Mouse (Mus musculus) forebrain, embryonic 16.5 days (tissue): ENCODE data around the gene Fndc3a. TPM values are rescaled to one million over a fixed set of nuclear protein-coding genes. Genes with fewer than 3 reads are reported as not detected.

ENCODE experiments used
- ATAC-seq: fragments of 200-750 bp; cut with Nextera tagmentation; 2 replicates; pipeline ENCODE4 v1.8.0; 2017; ENCODE audit warnings: mild to moderate bottlenecking, moderate library complexity
- H3K27ac ChIP-seq: fragments of 300-500 bp; sonication (generic); 2 replicates; pipeline ENCODE4 v1.5.1; 2014; ENCODE audit warnings: low read length, control low read depth
- H3K27me3 ChIP-seq: fragments of 300-500 bp; sonication (generic); replicated peaks from 2 replicates; pipeline ENCODE4 v1.6.1; 2014; ENCODE audit warnings: low read length; ENCODE audit not compliant: control insufficient read depth, insufficient read depth
- H3K36me3 ChIP-seq: fragments of 300-500 bp; sonication (generic); 2 replicates; pipeline ENCODE4 v1.6.1; 2014; ENCODE audit not compliant: control insufficient read depth, insufficient read depth
- H3K4me1 ChIP-seq: fragments of 300-500 bp; sonication (generic); replicated peaks from 2 replicates; pipeline ENCODE4 v1.6.1; 2014; ENCODE audit warnings: low read length; ENCODE audit not compliant: control insufficient read depth, insufficient read depth
- H3K4me2 ChIP-seq: fragments of 300-500 bp; sonication (generic); 2 replicates; pipeline ENCODE4 v1.6.1; 2014; ENCODE audit warnings: mild to moderate bottlenecking, low read length, control low read depth
- H3K4me3 ChIP-seq: fragments of 300-500 bp; sonication (generic); replicated peaks from 2 replicates; pipeline ENCODE4 v1.5.1; 2014; ENCODE audit warnings: mild to moderate bottlenecking, low read length, control low read depth
- H3K9ac ChIP-seq: fragments of 300-500 bp; sonication (generic); replicated peaks from 2 replicates; pipeline ENCODE4 v1.6.1; 2014; ENCODE audit warnings: low read depth, low read length, control low read depth
- H3K9me3 ChIP-seq: fragments of 300-500 bp; sonication (generic); 2 replicates; pipeline ENCODE4 v1.6.1; 2016; ENCODE audit warnings: low read length; ENCODE audit not compliant: control insufficient read depth
- WGBS: fragments of 180-500 bp; shearing (Covaris S2); extraction: QIAGEN DNeasy Blood & Tissue Kit; methylation state at CpG from one replicate; pipeline ENCODE4 v1.1.7; 2014; 5-methylcytosine and 5-hydroxymethylcytosine counted together
- polyA plus RNA-seq: library from polyadenylated mRNA; unstranded; fragments of >200 nt; fragmentation: Nextera tagmentation; extraction: Ambion mirVana; gene quantifications from 2 replicates; pipeline ENCODE4 v1.2.1, GENCODE M21; 2015

The Fndc3a gene
- polyA plus RNA-seq, 1 experiment from 2014 or later, result 39.4 TPM

DNA sequence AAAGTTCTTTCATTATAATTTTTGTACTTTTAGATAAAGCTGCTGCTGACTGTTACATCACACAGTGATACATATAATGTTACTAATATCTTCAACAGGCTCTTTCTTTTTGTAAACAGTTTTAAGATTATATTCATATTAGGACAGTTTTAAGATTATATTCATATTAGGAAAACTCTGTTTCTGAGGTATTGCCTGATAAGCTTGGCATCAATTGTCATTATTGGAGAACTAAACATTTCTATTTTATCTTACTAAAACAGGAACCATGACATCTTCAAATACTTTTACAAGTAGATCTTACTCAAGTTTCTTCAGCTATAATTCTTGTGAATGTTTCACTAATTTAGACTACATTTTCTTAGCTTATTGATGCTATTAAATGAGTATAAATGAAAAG, 84.4 kb downstream of the Fndc3a start:
- no peak overlapping the region for H3K4me2 ChIP-seq
- no peak for ATAC-seq
- H3K9me3 ChIP-seq, result no peaks in the 10 kb centered on the region
- no peaks in the 10 kb centered on the region for H3K36me3 ChIP-seq
- no peak overlapping the region for H3K4me3 ChIP-seq
- H3K4me1 ChIP-seq, result no peaks in the 10 kb centered on the region
- H3K27ac ChIP-seq, result no peak overlapping the region
- no peaks in the 10 kb centered on the region for H3K27me3 ChIP-seq
- no peak overlapping the region for H3K9ac ChIP-seq

DNA sequence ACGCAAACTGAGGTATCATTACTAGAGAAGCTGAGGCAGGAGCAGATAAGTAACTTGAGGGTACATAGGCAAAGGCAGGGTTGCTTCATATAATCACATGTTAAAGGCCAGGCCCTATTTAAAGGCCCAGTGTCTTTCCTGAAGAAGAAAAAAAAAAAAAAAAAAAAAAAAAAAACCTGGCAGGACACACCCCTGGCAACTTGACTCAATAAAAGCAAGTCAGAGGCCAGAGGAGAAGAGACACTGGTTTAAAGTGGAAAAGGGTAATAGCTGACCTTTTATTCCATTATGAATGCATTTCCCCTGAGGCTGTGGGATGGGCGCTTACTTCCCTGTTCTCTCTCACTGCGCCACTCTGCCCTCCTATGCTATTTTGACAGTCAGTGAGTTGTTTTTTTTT, 105.7 kb downstream of the Fndc3a start:
- 95% methylated on average over 3 of the region's 3 CpGs for WGBS
- Histone ChIP-seq H3K9ac (no peak overlapping the region), H3K4me3 (no peak overlapping the region), H3K27ac (no peak overlapping the region), H3K9me3 (no peaks in the 10 kb centered on the region), H3K27me3 (no peaks in the 10 kb centered on the region), H3K4me1 (peaks cover 17% of the 10 kb centered on the region), H3K4me2 (no peak overlapping the region), H3K36me3 (no peaks in the 10 kb centered on the region)
- ATAC-seq, result no peak

DNA sequence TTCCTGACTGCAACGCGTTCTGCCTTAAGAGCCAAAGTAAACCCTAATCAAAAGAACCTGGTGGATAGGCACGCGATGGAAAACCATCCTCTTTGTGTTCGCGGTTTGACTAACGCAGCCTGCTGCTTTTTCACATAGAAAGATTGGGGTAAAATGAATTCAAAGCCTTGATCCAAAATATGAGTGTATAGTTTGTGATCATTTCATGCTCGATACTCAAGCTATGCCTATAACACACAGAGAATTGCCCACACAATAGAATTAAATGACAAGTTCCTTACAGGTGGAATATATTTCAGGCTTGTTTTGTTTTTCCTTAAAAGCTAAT, 106.6 kb downstream of the Fndc3a start:
- H3K27ac ChIP-seq, result peak overlapping the region; percentile 76
- H3K27me3 ChIP-seq, result no peaks in the 10 kb centered on the region
- peaks cover 17% of the 10 kb centered on the region for H3K4me1 ChIP-seq
- no peak for ATAC-seq
- no peaks in the 10 kb centered on the region for H3K36me3 ChIP-seq
- under 1% methylated on average over 8 of the region's 8 CpGs for WGBS
- H3K9ac ChIP-seq, result peak overlapping the region; percentile 64
- H3K4me2 ChIP-seq, result peak overlapping the region; percentile 48
- peak overlapping the region; percentile 53 for H3K4me3 ChIP-seq
- no peaks in the 10 kb centered on the region for H3K9me3 ChIP-seq

DNA sequence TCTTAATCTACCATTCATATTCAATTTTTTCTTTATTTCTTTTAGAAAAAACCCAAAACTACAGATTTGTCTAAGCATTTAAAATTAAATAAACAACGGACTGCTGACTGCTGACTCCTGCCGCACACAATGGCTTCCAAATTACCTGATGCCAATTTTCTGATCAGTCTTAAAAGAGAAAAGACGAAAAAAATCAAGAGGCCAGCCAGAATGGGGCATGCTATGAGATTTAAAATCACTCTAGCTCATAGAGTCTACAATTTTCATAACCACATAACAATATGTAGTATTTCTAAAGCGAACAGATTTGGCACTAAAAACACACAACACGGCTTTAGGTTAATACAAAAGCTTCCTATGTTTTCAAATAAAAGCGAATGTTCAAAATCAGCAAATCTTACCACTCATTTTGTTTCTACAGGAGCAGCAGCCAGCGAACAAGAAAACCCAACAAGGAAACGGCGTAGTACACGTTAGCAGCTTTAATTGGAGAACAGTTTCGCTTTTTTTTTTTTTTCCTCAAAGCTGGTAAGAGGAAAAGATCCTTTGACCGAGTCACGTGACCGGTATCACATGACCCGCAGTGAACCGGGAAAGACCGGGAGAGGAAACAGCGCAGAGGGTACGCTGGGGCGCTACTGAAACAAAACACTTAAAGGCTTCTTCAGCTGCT, 107.1 kb downstream of the Fndc3a start:
- H3K9ac ChIP-seq, result peak overlapping the region; percentile 64
- H3K4me1 ChIP-seq, result peaks cover 17% of the 10 kb centered on the region
- H3K4me2 ChIP-seq, result peak overlapping the region; percentile 86
- peak overlapping the region; percentile 76 for H3K27ac ChIP-seq
- WGBS, result under 1% methylated on average over 20 of the region's 20 CpGs
- no peaks in the 10 kb centered on the region for H3K27me3 ChIP-seq
- peaks cover 2% of the 10 kb centered on the region; the same call in 1 of the 2 replicates for H3K36me3 ChIP-seq
- no peaks in the 10 kb centered on the region for H3K9me3 ChIP-seq
- peak; percentile 96 for ATAC-seq
- H3K4me3 ChIP-seq, result peak overlapping the region; percentile 53

DNA sequence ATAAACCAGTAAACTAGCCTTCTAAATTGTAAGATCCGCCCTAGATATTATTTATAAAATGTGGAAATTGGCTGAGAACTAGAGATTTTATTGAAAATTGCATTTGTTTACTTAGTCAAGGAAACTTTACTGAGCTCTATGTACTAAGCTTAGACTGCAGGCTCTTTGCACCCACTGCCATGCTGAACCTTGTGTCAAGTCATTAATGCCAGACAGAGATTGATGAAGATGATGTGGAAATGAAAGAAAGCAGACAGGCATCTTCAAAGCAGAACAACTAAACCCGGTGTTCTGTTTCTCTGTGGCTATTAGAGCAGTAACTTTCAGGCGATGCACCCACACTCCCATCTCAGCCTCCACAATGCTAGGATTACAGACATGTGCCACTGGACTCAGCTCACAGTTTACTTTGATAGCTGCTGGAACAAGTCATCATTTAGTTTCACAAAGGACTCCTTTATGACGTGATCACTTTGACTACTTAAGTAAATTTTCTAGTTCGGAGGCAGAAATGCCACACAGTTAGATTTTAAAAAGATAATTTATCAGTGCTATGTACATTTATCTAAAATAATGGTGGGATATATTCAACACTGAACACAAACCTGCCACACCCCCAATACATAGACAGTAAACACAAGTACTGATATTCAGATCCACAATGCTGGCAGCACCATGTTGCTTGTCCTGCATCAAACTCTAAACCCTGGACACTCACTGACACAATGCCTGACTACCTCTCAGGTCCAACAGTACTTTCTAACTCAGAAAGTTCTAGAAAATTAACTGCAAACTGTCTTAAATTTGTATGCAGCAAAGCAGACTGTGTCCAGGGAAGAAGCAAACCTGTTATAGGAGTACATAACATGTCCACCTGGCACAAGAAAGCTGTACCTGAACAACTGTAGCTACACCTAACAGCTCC, 108.2 kb downstream of the Fndc3a start:
- WGBS, result 73% methylated on average over 5 of the region's 5 CpGs
- ATAC-seq, result no peak
- Histone ChIP-seq H3K36me3 (peaks cover 2% of the 10 kb centered on the region), H3K4me2 (peak overlapping the region; percentile 86), H3K9me3 (no peaks in the 10 kb centered on the region), H3K9ac (peak overlapping the region; percentile 54), H3K27ac (no peak overlapping the region), H3K4me1 (peaks cover 17% of the 10 kb centered on the region), H3K4me3 (peak overlapping the region; percentile 53), H3K27me3 (no peaks in the 10 kb centered on the region)

DNA sequence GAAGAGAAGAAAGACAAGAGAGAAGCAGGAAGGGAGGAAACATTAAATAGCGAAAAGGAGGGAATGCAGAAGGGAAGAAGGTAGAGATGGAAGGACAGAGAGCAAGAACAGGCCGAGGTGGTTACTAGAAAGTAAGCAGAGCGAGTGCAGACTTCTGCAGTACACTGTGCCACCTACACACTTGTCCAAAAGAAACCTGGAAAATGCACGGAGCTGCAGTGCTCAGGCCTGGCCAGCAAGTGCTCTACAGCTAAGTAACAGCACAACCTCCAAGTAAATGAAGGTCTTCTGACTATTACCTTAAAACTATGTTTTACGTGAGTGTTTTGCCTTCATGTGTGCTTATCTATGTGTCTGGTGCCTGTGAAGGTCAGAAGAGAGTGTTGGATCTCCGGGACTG, 109.4 kb downstream of the Fndc3a start:
- Histone ChIP-seq H3K4me1 (peaks cover 17% of the 10 kb centered on the region), H3K9ac (no peak overlapping the region), H3K27ac (no peak overlapping the region), H3K27me3 (no peaks in the 10 kb centered on the region), H3K36me3 (peaks cover 2% of the 10 kb centered on the region), H3K4me3 (no peak overlapping the region), H3K9me3 (no peaks in the 10 kb centered on the region), H3K4me2 (no peak overlapping the region)
- WGBS, result 85% methylated on average over 6 of the region's 6 CpGs
- no peak for ATAC-seq

DNA sequence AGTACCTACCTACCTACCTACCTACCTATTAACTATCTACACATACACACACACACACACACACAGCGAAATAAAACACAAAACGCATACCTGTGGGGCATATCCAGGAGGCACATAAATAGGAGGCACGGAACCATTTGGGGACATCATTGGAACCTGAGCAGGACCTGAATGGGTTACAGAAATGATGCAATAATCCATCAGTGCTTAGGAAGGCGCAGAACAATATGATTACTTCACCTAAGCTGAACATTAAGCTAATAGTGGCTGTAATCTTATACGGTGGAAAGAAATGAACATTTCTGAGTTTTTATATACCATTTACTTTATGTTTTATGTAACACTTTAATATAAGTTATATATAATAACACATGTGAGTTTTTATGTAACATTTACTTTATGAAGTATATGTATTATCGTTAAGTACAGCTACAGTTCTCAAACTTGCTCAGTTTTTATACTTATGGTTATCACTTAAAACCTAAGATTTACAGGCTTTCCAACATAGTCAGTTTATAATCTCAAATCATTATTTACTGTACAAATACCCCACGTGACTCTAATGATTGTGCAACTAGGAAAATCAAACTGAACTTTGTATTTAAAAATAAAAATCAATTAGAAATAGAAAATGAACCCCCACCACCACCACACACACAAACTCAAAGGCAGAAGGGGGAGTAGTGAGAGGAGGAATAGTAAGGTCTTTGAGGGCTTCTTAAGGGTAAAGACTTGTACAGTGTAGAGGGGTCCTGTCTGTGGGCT, 110.6 kb downstream of the Fndc3a start:
- Histone ChIP-seq H3K4me3 (no peak overlapping the region), H3K36me3 (peaks cover 2% of the 10 kb centered on the region), H3K4me2 (no peak overlapping the region), H3K9me3 (no peaks in the 10 kb centered on the region), H3K27ac (no peak overlapping the region), H3K9ac (no peak overlapping the region), H3K27me3 (no peaks in the 10 kb centered on the region), H3K4me1 (peaks cover 17% of the 10 kb centered on the region)
- ATAC-seq, result no peak
- 96% methylated on average over 7 of the region's 7 CpGs for WGBS

DNA sequence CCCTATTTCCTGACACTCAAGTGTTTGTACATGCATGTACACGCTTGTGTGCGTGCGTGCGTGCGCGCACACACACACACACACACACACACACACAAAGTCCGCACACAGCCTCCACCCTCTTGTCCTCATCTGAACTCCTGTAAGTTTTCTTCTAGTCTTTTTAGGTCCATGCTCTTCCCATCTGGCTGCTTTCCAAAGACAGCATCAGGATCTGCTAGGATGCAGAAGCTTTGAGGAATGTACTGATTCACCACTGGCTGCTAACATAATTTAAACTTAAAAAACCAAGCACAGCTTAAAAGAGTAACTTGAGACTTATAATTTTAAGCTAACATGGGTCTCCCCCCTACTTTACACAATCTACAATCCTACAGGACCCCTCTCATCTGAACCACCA, 115.6 kb downstream of the Fndc3a start:
- WGBS, result 95% methylated on average over 7 of the region's 7 CpGs
- Histone ChIP-seq H3K4me3 (no peak overlapping the region), H3K4me1 (no peaks in the 10 kb centered on the region), H3K9ac (no peak overlapping the region), H3K27me3 (no peaks in the 10 kb centered on the region), H3K36me3 (peaks cover 7% of the 10 kb centered on the region), H3K4me2 (no peak overlapping the region), H3K27ac (no peak overlapping the region), H3K9me3 (no peaks in the 10 kb centered on the region)
- ATAC-seq, result no peak

DNA sequence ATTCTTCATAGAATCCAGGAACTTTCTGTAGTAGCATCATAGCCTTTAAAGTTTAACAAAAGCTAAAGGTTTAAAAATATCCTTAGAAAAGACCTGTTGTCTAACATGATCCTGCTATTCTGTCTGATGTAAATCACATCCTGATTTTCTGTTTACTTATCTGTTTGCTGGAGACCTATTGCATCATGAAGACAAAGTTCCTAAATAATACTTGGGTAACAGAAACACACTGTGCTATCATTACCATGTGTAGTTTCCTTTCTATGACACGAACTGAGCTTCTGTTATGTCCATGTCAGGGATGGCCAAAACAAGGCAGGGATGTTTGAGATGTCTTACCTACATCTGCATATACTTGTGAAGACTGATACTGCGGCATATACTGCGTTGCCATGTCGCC, 120.4 kb downstream of the Fndc3a start:
- no peak overlapping the region for H3K4me3 ChIP-seq
- H3K9me3 ChIP-seq, result no peaks in the 10 kb centered on the region
- H3K4me2 ChIP-seq, result no peak overlapping the region
- no peak for ATAC-seq
- H3K27ac ChIP-seq, result no peak overlapping the region
- H3K36me3 ChIP-seq, result peaks cover 10% of the 10 kb centered on the region
- H3K4me1 ChIP-seq, result no peaks in the 10 kb centered on the region
- H3K27me3 ChIP-seq, result no peaks in the 10 kb centered on the region
- H3K9ac ChIP-seq, result no peak overlapping the region
- 97% methylated on average over 4 of the region's 4 CpGs for WGBS
